Mouse (Mus musculus): ENCODE measurements around the gene Prepl. TPM values are rescaled to one million over a fixed set of nuclear protein-coding genes. Genes with fewer than 3 reads are reported as not detected.

Gene Prepl
- polyA plus RNA-seq (2015; fragmentation: Nextera tagmentation; extraction: Ambion mirVana) = 15.5 and 15.7 TPM in 2 replicates

- TF ChIP-seq CTCF (IDR thresholded peaks at IDR 0.05; ENCODE audit: low read depth) (peak; percentile 52), EP300 (optimal IDR thresholded peaks at IDR 0.05) (peak; percentile 98)
- no peaks in the 10 kb centered on the region for H3K36me3 ChIP-seq (ENCODE audit: control insufficient read depth, insufficient read depth, low read length)
- H3K27me3 ChIP-seq (ENCODE audit: control insufficient read depth, insufficient read depth, low read length) = no peaks in the 10 kb centered on the region
- DNase-seq (ENCODE audit: low spot score) = peak; percentile 96
- H3K4me3 ChIP-seq (ENCODE audit: low read depth, low read length) = peak within 1 kb of the TSS; percentile 88
- no peaks in the 10 kb centered on the region for H3K9me3 ChIP-seq (ENCODE audit: control insufficient read depth, low read length)
- H3K9ac ChIP-seq (ENCODE audit: low read length) = peak within 1 kb of the TSS; percentile 87
- peak within 1 kb of the TSS; percentile 86 for H3K4me2 ChIP-seq (replicated peaks; ENCODE audit: low read depth)
- peak within 1 kb of the TSS; percentile 88 for H3K27ac ChIP-seq (replicated peaks)
- no peaks in the 10 kb centered on the region for H3K4me1 ChIP-seq (replicated peaks; ENCODE audit: control insufficient read depth, insufficient read depth)
- WGBS = under 1% methylated on average over 60 of the region's 63 CpGs
- peak; percentile 99 for ATAC-seq (ENCODE audit: low FRiP score, low TSS enrichment)
Measured at GRCm38 (mm10) chr17:85090120-85091099, at the start of gene Prepl, which contains the start of gene Camkmt. Gene Prepl, minus strand, starts transcription at chr17:85090241. Gene Camkmt, plus strand, starts transcription at chr17:85090552.

DNA sequence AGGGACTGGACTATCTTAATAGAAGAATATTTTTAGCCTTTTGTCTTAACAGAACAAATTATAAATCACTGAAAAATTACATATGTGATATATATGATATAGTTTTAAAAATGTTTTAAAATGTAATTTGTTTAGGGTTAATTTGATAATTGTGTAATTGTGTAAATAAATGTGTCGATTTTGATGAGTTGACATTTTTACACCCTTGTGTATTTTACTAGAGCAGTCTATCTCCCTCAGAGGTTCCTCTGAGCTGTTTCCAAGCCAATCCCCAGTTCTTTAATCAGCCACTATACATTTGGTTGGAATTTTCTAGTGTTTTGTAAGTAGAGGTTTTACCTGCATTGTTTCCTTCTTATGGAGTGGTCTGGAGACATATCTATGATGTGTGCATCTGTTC, 48.4 kb upstream of the Prepl start:
- no peak overlapping the region for H3K9ac ChIP-seq (ENCODE audit: low read length)
- DNase-seq (ENCODE audit: low spot score) (no peak), ATAC-seq (ENCODE audit: low FRiP score, low TSS enrichment) (no peak)
- no peak overlapping the region for H3K4me2 ChIP-seq (replicated peaks; ENCODE audit: low read depth)
- no peak overlapping the region for H3K4me3 ChIP-seq (ENCODE audit: low read depth, low read length)
- no peaks in the 10 kb centered on the region for H3K27me3 ChIP-seq (ENCODE audit: control insufficient read depth, insufficient read depth, low read length)
- TF ChIP-seq CTCF (IDR thresholded peaks at IDR 0.05; ENCODE audit: low read depth) (no peak), EP300 (optimal IDR thresholded peaks at IDR 0.05) (no peak)
- no peak overlapping the region for H3K27ac ChIP-seq (replicated peaks)
- 61% methylated on average over 1 of the region's 1 CpGs for WGBS
- H3K36me3 ChIP-seq (ENCODE audit: control insufficient read depth, insufficient read depth, low read length) = no peaks in the 10 kb centered on the region
- H3K4me1 ChIP-seq (replicated peaks; ENCODE audit: control insufficient read depth, insufficient read depth) = no peaks in the 10 kb centered on the region
- no peaks in the 10 kb centered on the region for H3K9me3 ChIP-seq (ENCODE audit: control insufficient read depth, low read length)

DNA sequence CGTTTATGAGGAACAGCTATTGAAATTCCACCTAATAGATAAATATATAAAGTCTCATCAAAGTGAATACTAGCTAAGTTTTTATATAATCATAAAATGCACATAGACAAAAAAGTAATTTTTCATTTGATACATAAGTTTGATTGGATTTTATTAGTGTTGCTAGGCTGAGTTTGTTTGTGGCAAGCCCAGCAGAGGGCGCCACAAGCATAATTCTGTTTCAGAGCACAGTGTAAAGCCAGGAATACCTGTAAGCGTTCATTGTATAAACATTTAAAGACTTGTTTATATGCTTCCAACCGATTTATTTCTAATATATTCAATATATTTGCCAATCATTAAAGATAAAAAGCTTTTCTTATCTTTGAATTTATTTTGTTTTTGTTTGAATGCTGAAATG, 26.6 kb upstream of the Prepl start:
- Histone ChIP-seq H3K4me1 (replicated peaks; ENCODE audit: control insufficient read depth, insufficient read depth) (no peaks in the 10 kb centered on the region), H3K27ac (replicated peaks) (no peak overlapping the region), H3K4me3 (ENCODE audit: low read depth, low read length) (no peak overlapping the region), H3K27me3 (ENCODE audit: control insufficient read depth, insufficient read depth, low read length) (no peaks in the 10 kb centered on the region), H3K9ac (ENCODE audit: low read length) (no peak overlapping the region), H3K4me2 (replicated peaks; ENCODE audit: low read depth) (no peak overlapping the region), H3K36me3 (ENCODE audit: control insufficient read depth, insufficient read depth, low read length) (no peaks in the 10 kb centered on the region), H3K9me3 (ENCODE audit: control insufficient read depth, low read length) (no peaks in the 10 kb centered on the region)
- TF ChIP-seq EP300 (optimal IDR thresholded peaks at IDR 0.05) (no peak), CTCF (IDR thresholded peaks at IDR 0.05; ENCODE audit: low read depth) (peak; percentile 83)
- DNase-seq (ENCODE audit: low spot score) = peak; percentile 65
- no peak for ATAC-seq (ENCODE audit: low FRiP score, low TSS enrichment)
- 25% methylated on average over 4 of the region's 4 CpGs for WGBS

- H3K27me3 ChIP-seq (ENCODE audit: control insufficient read depth, insufficient read depth, low read length) = no peaks in the 10 kb centered on the region
- WGBS = 79% methylated on average over 8 of the region's 8 CpGs
- no peaks in the 10 kb centered on the region for H3K4me1 ChIP-seq (replicated peaks; ENCODE audit: control insufficient read depth, insufficient read depth)
- no peaks in the 10 kb centered on the region for H3K9me3 ChIP-seq (ENCODE audit: control insufficient read depth, low read length)
- DNase-seq (ENCODE audit: low spot score) (no peak), ATAC-seq (ENCODE audit: low FRiP score, low TSS enrichment) (no peak)
- H3K4me3 ChIP-seq (ENCODE audit: low read depth, low read length) = no peak overlapping the region
- H3K4me2 ChIP-seq (replicated peaks; ENCODE audit: low read depth) = no peak overlapping the region
- H3K36me3 ChIP-seq (ENCODE audit: control insufficient read depth, insufficient read depth, low read length) = no peaks in the 10 kb centered on the region
- TF ChIP-seq EP300 (optimal IDR thresholded peaks at IDR 0.05) (no peak), CTCF (IDR thresholded peaks at IDR 0.05; ENCODE audit: low read depth) (peak; percentile 55)
- H3K27ac ChIP-seq (replicated peaks) = no peak overlapping the region
- no peak overlapping the region for H3K9ac ChIP-seq (ENCODE audit: low read length)
Measured at GRCm38 (mm10) chr17:85113441-85113840, 23.4 kb upstream of the Prepl start.

GRCm38 (mm10) chr17:85110640-85111039, 20.6 kb upstream of the Prepl start:
- 96% methylated on average over 1 of the region's 1 CpGs for WGBS
- ATAC-seq (ENCODE audit: low FRiP score, low TSS enrichment) (no peak), DNase-seq (ENCODE audit: low spot score) (no peak)
- TF ChIP-seq CTCF (IDR thresholded peaks at IDR 0.05; ENCODE audit: low read depth) (no peak), EP300 (optimal IDR thresholded peaks at IDR 0.05) (no peak)
- H3K27me3 ChIP-seq (ENCODE audit: control insufficient read depth, insufficient read depth, low read length) = no peaks in the 10 kb centered on the region
- H3K4me2 ChIP-seq (replicated peaks; ENCODE audit: low read depth) = no peak overlapping the region
- no peaks in the 10 kb centered on the region for H3K9me3 ChIP-seq (ENCODE audit: control insufficient read depth, low read length)
- no peak overlapping the region for H3K9ac ChIP-seq (ENCODE audit: low read length)
- no peak overlapping the region for H3K4me3 ChIP-seq (ENCODE audit: low read depth, low read length)
- H3K27ac ChIP-seq (replicated peaks) = no peak overlapping the region
- no peaks in the 10 kb centered on the region for H3K4me1 ChIP-seq (replicated peaks; ENCODE audit: control insufficient read depth, insufficient read depth)
- H3K36me3 ChIP-seq (ENCODE audit: control insufficient read depth, insufficient read depth, low read length) = no peaks in the 10 kb centered on the region

DNA sequence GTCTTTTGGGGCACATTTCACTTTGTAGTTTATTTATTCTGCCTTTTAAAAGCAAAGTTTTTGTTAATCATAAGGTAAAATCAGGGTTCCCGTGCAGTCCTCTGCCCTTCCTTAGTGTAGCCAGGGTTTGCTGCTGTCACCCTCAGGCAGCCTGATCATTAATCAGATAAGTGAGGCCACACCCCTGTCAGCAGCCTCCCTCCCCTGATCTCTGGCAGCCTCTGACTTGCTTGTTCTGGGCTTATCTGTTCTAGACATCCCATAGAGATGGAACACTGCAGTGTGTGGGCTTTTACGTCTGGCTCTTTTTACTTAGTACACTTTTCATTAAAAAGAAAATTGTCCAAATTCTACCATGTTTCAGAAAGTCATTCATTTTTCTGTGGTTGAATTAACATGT, 13.3 kb upstream of the Prepl start:
- H3K9me3 ChIP-seq (ENCODE audit: control insufficient read depth, low read length) = 0 out of 2 replicates have a peak, but pooled peaks cover 2% of the 10 kb centered on the region
- WGBS = 31% methylated on average over 2 of the region's 2 CpGs
- H3K36me3 ChIP-seq (ENCODE audit: control insufficient read depth, insufficient read depth, low read length) = 0 out of 2 replicates have a peak, but pooled peaks cover 5% of the 10 kb centered on the region
- TF ChIP-seq CTCF (IDR thresholded peaks at IDR 0.05; ENCODE audit: low read depth) (no peak), EP300 (optimal IDR thresholded peaks at IDR 0.05) (no peak)
- H3K4me2 ChIP-seq (replicated peaks; ENCODE audit: low read depth) = no peak overlapping the region
- H3K27me3 ChIP-seq (ENCODE audit: control insufficient read depth, insufficient read depth, low read length) = no peaks in the 10 kb centered on the region
- no peak for ATAC-seq (ENCODE audit: low FRiP score, low TSS enrichment)
- no peak overlapping the region for H3K27ac ChIP-seq (replicated peaks)
- H3K4me3 ChIP-seq (ENCODE audit: low read depth, low read length) = no peak overlapping the region
- H3K9ac ChIP-seq (ENCODE audit: low read length) = no peak overlapping the region
- H3K4me1 ChIP-seq (replicated peaks; ENCODE audit: control insufficient read depth, insufficient read depth) = no peaks in the 10 kb centered on the region
- DNase-seq (ENCODE audit: low spot score) = no peak

Measured in stomach, postnatal 0 days (tissue).